Mouse (Mus musculus) hindbrain, embryonic 11.5 days (tissue): ENCODE measurements around the gene Cd70. TPM values are rescaled to one million over a fixed set of nuclear protein-coding genes. Genes with fewer than 3 reads are reported as not detected.

Source experiments
- ATAC-seq: fragments of 200-750 bp; cut with Nextera tagmentation; 2 replicates; pipeline ENCODE4 v1.8.0; 2017; ENCODE audit warnings: mild to moderate bottlenecking, moderate TSS enrichment, moderate library complexity; ENCODE audit not compliant: low FRiP score
- DNase-seq: peaks from one replicate; pipeline ENCODE4 v3.0.0-alpha.2; 2015; ENCODE audit warnings: low spot score
- H3K27ac ChIP-seq: fragments of 300-500 bp; sonication (generic); 2 replicates; pipeline ENCODE4 v1.5.1; 2014; ENCODE audit warnings: mild to moderate bottlenecking, low read depth, low read length
- H3K27me3 ChIP-seq: fragments of 300-500 bp; sonication (generic); 2 replicates; pipeline ENCODE4 v1.6.1; 2014; ENCODE audit warnings: mild to moderate bottlenecking, low read length, moderate library complexity, mixed read lengths; ENCODE audit not compliant: control insufficient read depth, insufficient read depth
- H3K36me3 ChIP-seq: fragments of 300-500 bp; sonication (generic); 2 replicates; pipeline ENCODE4 v1.6.1; 2014; ENCODE audit warnings: mild to moderate bottlenecking, low read length, moderate library complexity, mixed read lengths; ENCODE audit not compliant: control insufficient read depth, insufficient read depth
- H3K4me1 ChIP-seq: fragments of 300-500 bp; sonication (generic); replicated peaks from 2 replicates; pipeline ENCODE4 v1.6.1; 2014; ENCODE audit warnings: low read length, mixed read lengths; ENCODE audit not compliant: control insufficient read depth, insufficient read depth
- H3K4me2 ChIP-seq: fragments of 300-500 bp; sonication (generic); replicated peaks from 2 replicates; pipeline ENCODE4 v1.6.1; 2014; ENCODE audit warnings: mild to moderate bottlenecking, low read depth, low read length
- H3K4me3 ChIP-seq: fragments of 300-500 bp; sonication (generic); 2 replicates; pipeline ENCODE4 v1.5.1; 2014; ENCODE audit warnings: low read depth, low read length
- H3K9ac ChIP-seq: fragments of 300-500 bp; sonication (generic); 2 replicates; pipeline ENCODE4 v1.6.1; 2014; ENCODE audit warnings: low read depth, low read length
- H3K9me3 ChIP-seq: fragments of 300-500 bp; sonication (generic); 2 replicates; pipeline ENCODE4 v1.6.1; 2016; ENCODE audit warnings: low read length; ENCODE audit not compliant: control insufficient read depth
- WGBS: fragments of 180-500 bp; shearing (Covaris S2); extraction: QIAGEN DNeasy Blood & Tissue Kit; methylation state at CpG from one replicate; pipeline ENCODE4 v1.1.7; 2014; 5-methylcytosine and 5-hydroxymethylcytosine counted together
- polyA plus RNA-seq: library from polyadenylated mRNA; unstranded; fragments of >200 nt; fragmentation: Nextera tagmentation; extraction: Ambion mirVana; gene quantifications from 2 replicates; pipeline ENCODE4 v1.2.1, GENCODE M21; 2014

Cd70 gene
- polyA plus RNA-seq, 1 experiment from 2014 or later = 0.28 TPM

DNA sequence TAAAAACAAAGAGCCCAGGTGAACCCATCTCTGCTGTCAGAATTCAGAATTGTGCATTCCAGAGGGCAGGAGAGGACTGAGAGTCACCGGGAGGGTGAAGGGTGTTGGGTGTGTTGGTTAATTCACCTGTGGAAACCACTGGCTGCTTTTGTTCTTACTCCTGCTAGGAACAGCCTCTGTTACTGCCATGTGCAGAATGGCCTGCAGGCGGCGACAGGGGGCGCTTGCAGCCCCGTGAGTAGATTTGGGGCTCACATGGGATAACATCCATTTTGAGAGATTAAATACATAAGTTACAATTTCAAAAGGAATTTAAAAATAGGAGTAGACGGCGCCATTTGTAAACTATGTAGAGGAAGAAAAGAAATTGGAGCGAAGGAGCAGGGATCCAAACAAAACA is 30.8 kb upstream of the Cd70 start:
- H3K9me3 ChIP-seq = no peaks in the 10 kb centered on the region
- H3K4me2 ChIP-seq = no peak overlapping the region
- 38% methylated on average over 8 of the region's 8 CpGs for WGBS
- no peak overlapping the region for H3K9ac ChIP-seq
- no peaks in the 10 kb centered on the region for H3K36me3 ChIP-seq
- no peak overlapping the region for H3K27ac ChIP-seq
- no peak overlapping the region for H3K4me3 ChIP-seq
- DNase-seq (peak; percentile 8), ATAC-seq (no peak)
- H3K27me3 ChIP-seq = no peaks in the 10 kb centered on the region
- H3K4me1 ChIP-seq = no peaks in the 10 kb centered on the region

DNA sequence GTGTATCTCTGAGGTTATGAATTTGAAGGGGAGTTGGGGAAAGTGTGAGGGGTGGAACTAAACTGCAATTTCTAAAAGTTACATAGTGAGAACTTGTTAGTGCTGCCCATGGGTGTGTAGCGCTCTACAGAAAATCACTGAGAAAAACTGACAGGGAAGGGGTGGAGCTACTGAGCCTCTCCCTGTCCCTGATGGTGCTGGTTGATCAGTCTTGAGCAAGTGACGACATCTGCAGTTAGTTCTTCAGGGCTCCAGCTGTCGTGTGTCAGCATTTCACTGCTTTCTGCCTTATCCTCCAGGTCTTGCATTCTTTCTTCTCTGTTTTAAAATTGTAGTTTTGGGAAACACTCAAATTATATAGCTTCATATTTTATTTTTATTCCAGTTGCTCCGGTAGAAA is 23.8 kb upstream of the Cd70 start:
- ATAC-seq (no peak), DNase-seq (no peak)
- H3K36me3 ChIP-seq = no peaks in the 10 kb centered on the region
- H3K4me3 ChIP-seq = no peak overlapping the region
- no peaks in the 10 kb centered on the region for H3K27me3 ChIP-seq
- WGBS = 74% methylated on average over 4 of the region's 4 CpGs
- H3K4me2 ChIP-seq = no peak overlapping the region
- H3K9ac ChIP-seq = no peak overlapping the region
- no peaks in the 10 kb centered on the region for H3K9me3 ChIP-seq
- no peak overlapping the region for H3K27ac ChIP-seq
- no peaks in the 10 kb centered on the region for H3K4me1 ChIP-seq

DNA sequence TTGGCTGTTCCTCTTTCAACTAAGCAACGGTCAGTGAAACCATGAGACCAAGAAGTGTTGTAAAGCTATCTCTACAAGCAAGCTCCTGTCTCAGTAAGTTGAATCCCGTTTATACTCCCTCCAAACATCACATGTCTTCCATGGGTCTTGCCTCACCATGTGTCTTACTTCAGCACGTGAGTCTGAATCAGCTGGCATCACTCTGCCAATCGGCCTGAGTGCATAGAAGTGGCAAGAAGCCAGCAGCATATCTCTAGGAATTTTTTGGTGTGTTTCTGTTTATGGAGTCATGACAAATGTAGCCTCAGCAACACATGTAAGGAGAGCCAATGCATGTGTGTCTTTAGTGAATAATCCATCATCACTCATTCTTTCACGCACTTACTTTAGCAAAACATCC is 22.8 kb upstream of the Cd70 start:
- H3K9me3 ChIP-seq = no peaks in the 10 kb centered on the region
- H3K4me1 ChIP-seq = no peaks in the 10 kb centered on the region
- no peak overlapping the region for H3K4me2 ChIP-seq
- no peak overlapping the region for H3K9ac ChIP-seq
- DNase-seq = no peak
- 81% methylated on average over 5 of the region's 5 CpGs for WGBS
- no peak for ATAC-seq
- H3K27ac ChIP-seq = no peak overlapping the region
- H3K27me3 ChIP-seq = no peaks in the 10 kb centered on the region
- H3K4me3 ChIP-seq = no peak overlapping the region
- H3K36me3 ChIP-seq = no peaks in the 10 kb centered on the region

DNA sequence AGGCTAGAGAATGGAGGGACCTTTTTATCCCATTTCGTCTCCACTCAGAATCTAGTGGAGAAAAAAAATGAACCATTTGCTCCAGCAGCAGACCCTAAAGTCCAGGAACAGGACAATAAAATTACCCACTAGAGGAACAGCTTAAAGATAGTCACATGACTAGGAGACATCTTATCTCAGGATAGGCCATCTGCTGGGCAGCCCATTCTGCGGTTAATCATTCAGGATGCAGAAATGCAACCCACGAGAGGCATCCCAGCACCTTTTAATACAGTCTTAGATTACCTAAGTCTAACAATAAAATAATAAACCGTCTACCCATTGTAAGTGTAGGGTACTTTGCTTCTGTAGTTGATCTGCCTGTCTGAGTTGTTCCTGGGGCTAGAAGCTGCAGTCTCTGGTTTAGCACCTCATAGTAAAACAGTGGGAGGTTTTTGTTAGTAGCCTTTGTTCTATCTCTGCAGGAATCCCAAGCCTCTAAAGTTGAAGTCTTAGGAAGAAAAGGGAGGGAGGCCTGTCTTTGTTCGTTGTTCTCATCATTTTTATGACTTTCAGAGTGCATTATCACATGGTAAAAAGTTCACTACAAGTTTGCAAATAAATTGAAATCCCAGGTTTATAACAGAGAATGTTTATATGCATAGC is 21.2 kb upstream of the Cd70 start:
- Histone ChIP-seq H3K36me3 (no peaks in the 10 kb centered on the region), H3K9ac (no peak overlapping the region), H3K4me3 (no peak overlapping the region), H3K4me1 (no peaks in the 10 kb centered on the region), H3K27ac (no peak overlapping the region), H3K4me2 (no peak overlapping the region), H3K27me3 (no peaks in the 10 kb centered on the region), H3K9me3 (no peaks in the 10 kb centered on the region)
- DNase-seq = no peak
- WGBS = 58% methylated on average over 5 of the region's 5 CpGs
- ATAC-seq = no peak

DNA sequence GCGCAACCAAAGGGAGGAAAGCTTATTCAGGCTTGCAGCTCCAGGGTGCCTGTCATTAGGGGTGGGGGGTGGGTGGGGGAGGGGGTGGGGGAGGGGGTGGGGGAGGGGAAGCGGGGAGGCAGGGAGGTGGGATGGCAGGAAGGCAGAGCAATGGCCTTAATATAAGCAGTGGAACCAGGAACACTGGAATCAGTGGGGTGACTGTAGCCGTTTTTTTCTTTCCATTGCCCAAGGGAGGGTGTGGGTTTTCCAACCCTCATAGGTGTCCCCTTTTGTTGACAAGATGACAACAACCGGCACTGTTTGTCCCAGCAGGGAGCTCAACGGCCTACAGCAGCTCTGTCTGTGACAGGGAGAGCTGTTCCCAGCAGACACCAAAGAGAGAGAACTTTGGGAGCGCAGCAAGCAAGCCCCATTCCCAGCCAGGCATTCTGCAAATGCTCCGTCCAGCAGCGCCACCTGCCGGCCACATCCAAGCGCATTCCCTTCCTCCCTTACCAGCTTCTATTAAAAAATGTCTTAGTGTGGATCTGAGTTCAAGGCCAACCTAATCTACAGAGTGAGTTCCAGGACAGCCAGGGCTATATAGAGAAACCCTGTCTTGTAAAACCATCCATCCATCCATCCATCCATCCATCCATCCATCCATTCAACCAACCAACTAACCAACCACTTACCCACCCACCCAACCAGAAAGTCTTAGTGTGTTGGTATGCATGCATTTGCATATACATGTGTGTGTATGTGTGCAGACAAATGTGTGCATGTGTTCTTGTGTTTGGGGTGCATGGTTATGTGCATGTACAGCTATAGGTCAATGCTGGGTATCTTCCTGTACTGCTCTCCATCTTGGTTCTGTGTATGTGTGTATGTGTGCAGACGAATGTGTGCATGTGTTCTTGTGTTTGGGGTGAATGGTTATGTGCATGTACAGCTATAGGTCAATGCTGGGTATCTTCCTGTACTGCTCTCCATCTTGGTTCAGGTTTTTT is 17.5 kb upstream of the Cd70 start:
- no peak overlapping the region for H3K27ac ChIP-seq
- no peaks in the 10 kb centered on the region for H3K9me3 ChIP-seq
- H3K36me3 ChIP-seq = no peaks in the 10 kb centered on the region
- H3K4me2 ChIP-seq = peak overlapping the region; percentile 24; the same call in 1 of the 2 replicates
- no peak overlapping the region for H3K4me3 ChIP-seq
- H3K9ac ChIP-seq = no peak overlapping the region
- 13% methylated on average over 11 of the region's 11 CpGs for WGBS
- DNase-seq (peak; percentile 94), ATAC-seq (peak; percentile 76)
- H3K4me1 ChIP-seq = no peaks in the 10 kb centered on the region
- no peaks in the 10 kb centered on the region for H3K27me3 ChIP-seq

DNA sequence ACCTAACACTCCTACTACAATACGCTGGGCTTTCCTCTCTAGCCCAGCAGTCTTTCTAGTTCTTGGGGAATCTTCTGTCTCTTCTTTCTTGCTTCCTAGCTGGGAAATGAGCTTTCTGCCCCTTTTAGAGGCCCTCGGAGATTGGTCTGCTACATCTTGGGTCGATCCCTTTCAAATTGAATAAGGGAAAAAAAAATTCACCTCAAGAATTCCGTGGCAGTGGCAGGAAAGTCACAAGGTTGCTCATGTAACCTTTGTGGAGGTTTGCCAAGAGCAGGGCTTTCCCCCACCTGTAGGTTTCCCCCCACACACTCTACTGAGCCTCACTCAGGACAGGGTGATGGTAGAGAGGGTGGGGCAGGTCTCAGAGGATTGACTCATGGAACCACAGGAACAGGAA is 4.2 kb upstream of the Cd70 start:
- WGBS = 88% methylated on average over 4 of the region's 4 CpGs
- H3K4me3 ChIP-seq = no peak overlapping the region
- no peak for DNase-seq
- no peaks in the 10 kb centered on the region for H3K36me3 ChIP-seq
- H3K9me3 ChIP-seq = no peaks in the 10 kb centered on the region
- no peak overlapping the region for H3K27ac ChIP-seq
- no peak overlapping the region for H3K9ac ChIP-seq
- no peak overlapping the region for H3K4me2 ChIP-seq
- no peak for ATAC-seq
- H3K4me1 ChIP-seq = no peaks in the 10 kb centered on the region; the same call in 1 of the 2 replicates
- H3K27me3 ChIP-seq = peaks cover 16% of the 10 kb centered on the region

DNA sequence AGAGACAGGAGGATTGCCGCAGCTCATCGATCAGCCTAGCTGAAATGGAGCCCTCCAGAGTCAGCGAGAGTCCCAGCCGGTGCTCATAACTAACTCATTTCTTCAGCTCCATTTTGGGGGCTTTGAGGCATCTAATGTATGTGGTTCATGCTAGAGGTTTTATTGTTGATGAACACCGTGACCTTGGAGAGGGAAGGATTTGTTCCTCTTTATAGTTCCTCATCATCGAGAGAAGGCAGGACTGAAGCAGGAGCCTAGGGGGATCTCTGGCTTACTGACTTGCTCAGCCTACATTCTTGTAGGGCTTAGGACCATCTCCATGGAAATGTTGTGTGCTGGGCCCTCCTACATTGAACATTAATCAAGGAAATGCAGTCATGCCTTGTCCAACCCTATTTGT is 3.4 kb upstream of the Cd70 start:
- H3K27me3 ChIP-seq = peaks cover 23% of the 10 kb centered on the region
- H3K4me1 ChIP-seq = no peaks in the 10 kb centered on the region; the same call in 1 of the 2 replicates
- 87% methylated on average over 6 of the region's 6 CpGs for WGBS
- H3K9ac ChIP-seq = no peak overlapping the region
- H3K9me3 ChIP-seq = no peaks in the 10 kb centered on the region
- no peak overlapping the region for H3K27ac ChIP-seq
- ATAC-seq (no peak), DNase-seq (no peak)
- H3K4me2 ChIP-seq = no peak overlapping the region
- H3K36me3 ChIP-seq = no peaks in the 10 kb centered on the region
- H3K4me3 ChIP-seq = no peak overlapping the region

DNA sequence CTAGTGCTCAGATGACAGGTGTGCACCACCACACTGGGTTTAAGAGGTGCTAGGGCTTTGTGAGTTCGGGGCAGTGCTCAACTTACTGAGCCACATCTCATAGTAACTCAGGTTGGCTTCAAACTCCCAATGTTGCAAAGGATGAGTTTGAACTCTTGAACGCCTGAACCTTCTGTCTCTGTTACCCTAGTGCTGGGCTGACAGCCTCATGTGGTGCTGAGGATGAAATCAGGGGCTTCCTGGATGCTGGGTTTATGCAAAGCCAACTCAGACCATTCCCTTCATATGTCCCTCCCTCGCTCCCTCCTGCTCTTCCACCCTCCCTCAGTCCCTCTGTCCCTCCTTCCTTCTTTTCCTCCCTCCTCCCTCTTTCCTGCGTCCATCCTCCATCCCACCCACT is 1.2 kb downstream of the Cd70 start:
- Histone ChIP-seq H3K4me1 (no peaks in the 10 kb centered on the region; the same call in 1 of the 2 replicates), H3K9ac (no peak overlapping the region)
- 70% methylated on average over 4 of the region's 4 CpGs for WGBS

More for the DNA sequence above, 1.2 kb downstream of the Cd70 start:
- DNase-seq (no peak), ATAC-seq (no peak)
- Histone ChIP-seq H3K36me3 (no peaks in the 10 kb centered on the region), H3K27me3 (peaks cover 23% of the 10 kb centered on the region), H3K4me2 (no peak overlapping the region), H3K4me3 (no peak overlapping the region), H3K9me3 (no peaks in the 10 kb centered on the region), H3K27ac (no peak overlapping the region)
